ENCODE assay signal across 9 mouse cellular contexts in the genomic region with DNA sequence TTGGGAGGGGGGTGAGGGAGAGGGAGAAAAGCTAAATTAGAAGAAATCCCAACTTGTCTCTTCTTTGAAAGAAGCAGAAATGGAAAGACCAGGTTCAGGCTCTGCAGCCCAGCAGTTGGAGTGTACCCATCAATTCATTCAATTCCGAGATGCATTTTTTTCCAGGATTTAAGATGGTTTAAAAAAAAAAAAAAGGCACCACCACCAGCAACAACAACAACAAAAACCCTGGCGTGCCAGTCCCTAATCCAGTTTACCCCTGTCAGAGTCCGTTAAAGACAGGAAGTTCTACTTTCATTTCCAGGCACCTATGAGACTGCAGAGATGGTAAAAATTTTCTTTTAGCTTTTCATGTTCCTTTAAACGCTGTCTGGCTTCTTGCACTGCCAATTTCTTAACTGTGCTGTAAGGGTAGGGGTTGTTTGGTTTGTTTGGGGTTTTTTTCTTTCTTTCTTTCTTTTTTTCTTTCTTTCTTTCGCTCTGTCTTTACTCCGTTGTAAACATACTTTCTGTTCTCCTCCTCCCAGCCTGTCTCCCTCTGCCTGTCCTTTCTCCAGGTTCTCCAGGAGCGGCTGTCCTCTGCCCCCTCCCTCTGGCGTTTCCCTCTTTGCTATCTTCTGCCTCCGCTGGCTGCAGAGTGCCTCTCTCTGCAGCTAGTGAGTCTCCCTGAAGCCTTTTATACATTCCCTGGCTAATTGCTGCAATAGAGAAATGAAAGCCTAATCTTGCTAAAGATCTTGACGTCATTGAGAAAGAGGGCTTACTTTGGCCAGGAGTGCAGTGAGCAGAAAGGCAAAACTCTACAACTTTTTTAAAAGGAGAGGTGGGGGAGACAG. TPM values are rescaled to one million over a fixed set of nuclear protein-coding genes. Genes with fewer than 3 reads are reported as not detected.
A peak's percentile ranks its signal among the peaks of the same experiment; 100 is the strongest.
DNase-seq lines count a peak whose midpoint lies in the region; ATAC-seq lines count a peak whose summit lies in the region.
"Had no signal": no experiment of that assay in that cellular context is flagged by ENCODE, and none has a peak within 500 bp of the region (broad histone marks: within the 10 kb centered on the region; RNA-seq: fewer than 3 reads in every experiment).

A gene (minus strand): TSS at position 51 of the 836 bp plus-strand sequence.

- ATAC-seq in forebrain, embryonic 16.5 days = 0 out of 2 replicates have a peak, but pooled peaks have one; percentile 50
- no peak for ATAC-seq in midbrain, embryonic 16.5 days

- H3K36me3 ChIP-seq in heart, embryonic 10.5 days = no peaks in the 10 kb centered on the region
- no peaks in the 10 kb centered on the region for H3K36me3 ChIP-seq in forebrain, embryonic 16.5 days (ENCODE audit: control insufficient read depth, insufficient read depth)
- no peaks in the 10 kb centered on the region for H3K36me3 ChIP-seq in midbrain, embryonic 16.5 days (ENCODE audit: control insufficient read depth, insufficient read depth, low read length)
- H3K36me3 ChIP-seq: G1E had no signal

- WGBS in heart, embryonic 10.5 days = 21% methylated on average over 10 of the region's 10 CpGs
- WGBS in forebrain, embryonic 16.5 days = 10% methylated on average over 10 of the region's 10 CpGs
- WGBS in midbrain, embryonic 16.5 days = 24% methylated on average over 10 of the region's 10 CpGs

- peak within 1 kb of the TSS; percentile 47; the same call in 1 of the 2 replicates for H3K27ac ChIP-seq in heart, embryonic 10.5 days
- H3K27ac ChIP-seq in forebrain, embryonic 16.5 days (ENCODE audit: low read length) = no peak within 1 kb of the TSS
- no peak within 1 kb of the TSS for H3K27ac ChIP-seq in midbrain, embryonic 16.5 days (ENCODE audit: low read length)

- peak within 1 kb of the TSS; percentile 45 for H3K4me3 ChIP-seq in heart, embryonic 10.5 days
- H3K4me3 ChIP-seq in forebrain, embryonic 16.5 days (replicated peaks; ENCODE audit: low read length) = peak within 1 kb of the TSS; percentile 27
- peak within 1 kb of the TSS; percentile 7; the same call in 1 of the 2 replicates for H3K4me3 ChIP-seq in midbrain, embryonic 16.5 days (ENCODE audit: low read depth, low read length)

- no peak for DNase-seq in heart, embryonic 10.5 days (ENCODE audit: low spot score)
- DNase-seq in heart, postnatal 25 days (ENCODE audit: low spot score) = no peak
- peak; percentile 30 for DNase-seq in A20 (ENCODE audit: low read depth, low spot score)
- peak; percentile 47 for DNase-seq in cerebellum, adult 11 months
- DNase-seq in kidney, postnatal 4 days = peak; percentile 26 to 31
- peak; percentile 16 for DNase-seq in thymus, postnatal 4 days

- intact Hi-C loops in heart, postnatal 25 days (cut with DNase I) = no loop called here

- peak within 1 kb of the TSS; percentile 47 for H3K4me2 ChIP-seq in forebrain, embryonic 16.5 days (ENCODE audit: low read length)
- peak within 1 kb of the TSS; percentile 40 for H3K4me2 ChIP-seq in midbrain, embryonic 16.5 days (ENCODE audit: low read length)

- peaks cover 9% of the 10 kb centered on the region; the same call in 1 of the 2 replicates for H3K4me1 ChIP-seq in heart, embryonic 10.5 days
- peaks cover 13% of the 10 kb centered on the region for H3K4me1 ChIP-seq in forebrain, embryonic 16.5 days (replicated peaks; ENCODE audit: control insufficient read depth, insufficient read depth, low read length)
- H3K4me1 ChIP-seq in midbrain, embryonic 16.5 days (ENCODE audit: control insufficient read depth, insufficient read depth, low read length) = no peaks in the 10 kb centered on the region

- H3K9me3 ChIP-seq in heart, embryonic 10.5 days = no peaks in the 10 kb centered on the region
- H3K9me3 ChIP-seq in forebrain, embryonic 16.5 days (ENCODE audit: control insufficient read depth, low read length) = no peaks in the 10 kb centered on the region
- no peaks in the 10 kb centered on the region for H3K9me3 ChIP-seq in midbrain, embryonic 16.5 days (replicated peaks; ENCODE audit: control insufficient read depth, low read length, poor library complexity, severe bottlenecking)
- H3K9me3 ChIP-seq: G1E had no signal

- H3K9ac ChIP-seq in forebrain, embryonic 16.5 days (replicated peaks; ENCODE audit: low read depth, low read length) = no peak within 1 kb of the TSS
- H3K9ac ChIP-seq in midbrain, embryonic 16.5 days (ENCODE audit: low read depth, low read length) = no peak within 1 kb of the TSS

- no peaks in the 10 kb centered on the region for H3K27me3 ChIP-seq in heart, embryonic 10.5 days (ENCODE audit: insufficient read depth, poor library complexity, severe bottlenecking)
- H3K27me3 ChIP-seq in forebrain, embryonic 16.5 days (replicated peaks; ENCODE audit: control insufficient read depth, insufficient read depth, low read length) = no peaks in the 10 kb centered on the region
- H3K27me3 ChIP-seq in midbrain, embryonic 16.5 days (ENCODE audit: control insufficient read depth, insufficient read depth, low read depth, low read length) = no peaks in the 10 kb centered on the region; the same call in 1 of the 2 replicates

RNA-seq across cellular contexts. Expression of the gene that starts here (rescaled TPM):
- 0.39 and 0.53 TPM in 2 replicates for polyA plus RNA-seq in heart, embryonic 10.5 days (2016; fragmentation: Nextera tagmentation; extraction: Ambion mirVana)
- 1 to 10 TPM in 1 of 2 experiments, under 1 TPM in 1; 0.87 to 1.2 TPM for total RNA-seq in heart, postnatal 25 days (2021)
- 1.4 and 1.5 TPM in 2 replicates for polyA plus RNA-seq in forebrain, embryonic 16.5 days (2015; fragmentation: Nextera tagmentation; extraction: Ambion mirVana)
- polyA plus RNA-seq in midbrain, embryonic 16.5 days (2015; fragmentation: Nextera tagmentation; extraction: Ambion mirVana) = 0.06 and 0.11 TPM in 2 replicates
- polyA plus RNA-seq: G1E had no signal

Comparison
In these comparisons a context has a peak if more than half of its experiments do, and no peak if none do; other contexts are left out.
1. DNase-seq: peak in A20 (single experiment), cerebellum, adult 11 months (single experiment), kidney, postnatal 4 days (2 of 2) and thymus, postnatal 4 days (single experiment); none in heart, embryonic 10.5 days (single experiment) and heart, postnatal 25 days (single experiment).
2. Peak in every context shown above with its lines, with median percentiles within 50 percentile points of each other: H3K4me3 ChIP-seq.